Mouse (Mus musculus): ENCODE measurements around the gene Syt14.

GRCm38 (mm10) chr1:192856411-192856810 is 179.2 kb downstream of the Syt14 start:
- TF ChIP-seq CTCF (IDR thresholded peaks at IDR 0.05; ENCODE audit: control insufficient read depth, insufficient read depth, insufficient replicate concordance, low read depth, low read length) (no peak), POLR2A (IDR thresholded peaks at IDR 0.05; ENCODE audit: control insufficient read depth, low read depth, low read length) (no peak)

Data from testis, adult 2 months (tissue).